Comparison of ENCODE assay signal across 22 mouse cellular contexts in genomic region chr6:87525126-87525525, GRCm38 (mm10).
"Had no signal": no experiment of that assay in that cellular context is flagged by ENCODE, and none has a peak within 500 bp of the region (broad histone marks: within the 10 kb centered on the region; RNA-seq: fewer than 3 reads in every experiment).

No protein-coding gene starts in this region.

- H3K4me2 ChIP-seq: liver, embryonic 13.5 days; lung, embryonic 14.5 days; midbrain, embryonic 13.5 days; neural tube, embryonic 12.5 days; neural tube, embryonic 15.5 days had no signal

- DNase-seq: kidney, adult 18-20 months; kidney, adult 9 months; kidney, postnatal 25 days; layer of hippocampus, adult 9-11 months; layer of hippocampus, postnatal 36 days; liver, embryonic 13.5 days; lung, embryonic 14.5 days; right cerebral cortex, adult 18-20 months; right cerebral cortex, postnatal 14 days; right cerebral cortex, postnatal 4 days; thymus, adult 2 months; thymus, postnatal 14 days; thymus, postnatal 4 days had no signal

- H3K27ac ChIP-seq: layer of hippocampus, adult 2 months; left cerebral cortex, adult 2 months; midbrain, embryonic 13.5 days; neural tube, embryonic 12.5 days; neural tube, embryonic 15.5 days; stomach, postnatal 0 days had no signal

- H3K4me1 ChIP-seq: neural tube, embryonic 12.5 days; neural tube, embryonic 15.5 days had no signal

- H3K4me3 ChIP-seq: layer of hippocampus, adult 2 months; left cerebral cortex, adult 2 months; liver, embryonic 13.5 days; midbrain, embryonic 13.5 days; neural tube, embryonic 12.5 days; neural tube, embryonic 15.5 days had no signal

- H3K9me3 ChIP-seq: liver, embryonic 13.5 days; midbrain, embryonic 13.5 days; neural tube, embryonic 12.5 days; neural tube, embryonic 15.5 days had no signal

- ATAC-seq: intestine, embryonic 16.5 days; lung, postnatal 0 days; midbrain, embryonic 13.5 days; midbrain, embryonic 16.5 days had no signal

- H3K36me3 ChIP-seq: liver, embryonic 13.5 days; midbrain, embryonic 13.5 days; neural tube, embryonic 12.5 days; neural tube, embryonic 15.5 days had no signal

- H3K9ac ChIP-seq: liver, embryonic 13.5 days; lung, embryonic 14.5 days; midbrain, embryonic 13.5 days; neural tube, embryonic 12.5 days; neural tube, embryonic 15.5 days had no signal

- H3K27me3 ChIP-seq: liver, embryonic 13.5 days; midbrain, embryonic 13.5 days; neural tube, embryonic 12.5 days; neural tube, embryonic 15.5 days had no signal
